Mouse (Mus musculus) lung, postnatal 0 days (tissue): ENCODE measurements around the gene Il7r. TPM values are rescaled to one million over a fixed set of nuclear protein-coding genes. Genes with fewer than 3 reads are reported as not detected.
A peak's percentile ranks its signal among the peaks of the same experiment; 100 is the strongest.

ENCODE experiments used
- ATAC-seq: fragments of 200-750 bp; cut with Nextera tagmentation; 2 replicates; pipeline ENCODE4 v1.8.0; 2017; ENCODE audit warnings: moderate library complexity
- DNase-seq: peaks from one replicate; pipeline ENCODE4 v3.0.0-alpha.2; 2016; ENCODE audit warnings: low spot score
- H3K27ac ChIP-seq: fragments of 300-500 bp; sonication (generic); 2 replicates; pipeline ENCODE4 v1.5.1; 2014; ENCODE audit warnings: antibody characterized with exemption, mild to moderate bottlenecking, low read length, mixed read lengths
- H3K27me3 ChIP-seq: fragments of 300-500 bp; sonication (generic); replicated peaks from 2 replicates; pipeline ENCODE4 v1.6.1; 2014; ENCODE audit warnings: low read length, mixed read lengths; ENCODE audit not compliant: insufficient read depth
- H3K36me3 ChIP-seq: fragments of 300-500 bp; sonication (generic); 2 replicates; pipeline ENCODE4 v1.6.1; 2014; ENCODE audit warnings: low read length, mixed read lengths; ENCODE audit not compliant: insufficient read depth
- H3K4me1 ChIP-seq: fragments of 300-500 bp; sonication (generic); 2 replicates; pipeline ENCODE4 v1.6.1; 2014; ENCODE audit warnings: antibody characterized with exemption, low read depth, low read length, mixed read lengths; ENCODE audit not compliant: insufficient read depth
- H3K4me2 ChIP-seq: fragments of 300-500 bp; sonication (generic); replicated peaks from 2 replicates; pipeline ENCODE4 v1.6.1; 2014; ENCODE audit warnings: low read depth, mild to moderate bottlenecking, low read length, moderate library complexity, mixed read lengths
- H3K4me3 ChIP-seq: fragments of 300-500 bp; sonication (generic); 2 replicates; pipeline ENCODE4 v1.5.1; 2014; ENCODE audit warnings: low read depth, low read length
- H3K9ac ChIP-seq: fragments of 300-500 bp; sonication (generic); replicated peaks from 2 replicates; pipeline ENCODE4 v1.6.1; 2014; ENCODE audit warnings: low read depth, mild to moderate bottlenecking
- H3K9me3 ChIP-seq: fragments of 300-500 bp; sonication (generic); 2 replicates; pipeline ENCODE4 v1.6.1; 2016; ENCODE audit warnings: low read length, mixed read lengths
- EP300 ChIP-seq: IDR thresholded peaks from 2 replicates; pipeline ENCODE4 v1.6.1; 2016; ENCODE audit warnings: antibody characterized with exemption, mild to moderate bottlenecking, control low read depth
- WGBS: fragments of 180-500 bp; shearing (Covaris S2); extraction: QIAGEN DNeasy Blood & Tissue Kit; methylation state at CpG from one replicate; pipeline ENCODE4 v1.1.7; 2014; 5-methylcytosine and 5-hydroxymethylcytosine counted together
- polyA plus RNA-seq: library from polyadenylated mRNA; unstranded; fragments of >200 nt; fragmentation: Nextera tagmentation; extraction: Ambion mirVana; gene quantifications from 2 replicates; pipeline ENCODE4 v1.2.1, GENCODE M21; 2015

Il7r gene
- polyA plus RNA-seq, 1 experiment from 2014 or later, result 0.76 TPM

DNA sequence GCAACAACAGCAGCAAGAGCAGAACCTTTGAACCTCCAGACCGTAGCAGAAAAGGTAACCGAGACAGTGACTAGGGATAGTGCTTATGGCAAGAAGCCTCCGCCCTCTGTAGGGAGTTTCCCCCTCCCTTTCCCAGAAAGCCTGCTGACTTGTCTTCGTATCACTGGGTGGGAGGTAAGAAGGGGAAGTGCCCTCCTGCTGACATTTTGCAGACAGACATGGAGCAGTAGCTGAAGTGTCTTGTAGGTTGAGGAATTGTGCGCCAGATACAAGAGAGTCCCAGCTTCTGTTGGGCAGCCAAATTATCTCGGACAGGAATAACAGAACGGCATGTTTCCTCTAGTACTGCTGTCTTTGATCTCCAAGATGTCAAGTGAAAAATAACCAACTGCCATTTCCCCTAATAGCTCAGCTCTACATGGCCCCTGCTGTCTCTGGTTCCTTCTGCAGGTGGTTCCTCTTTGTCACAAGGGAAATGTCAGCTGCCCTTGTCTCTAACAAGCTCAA lies 66.4 kb downstream of the Il7r start:
- DNase-seq (peak; percentile 10), ATAC-seq (no peak)
- H3K36me3 ChIP-seq, result no peaks in the 10 kb centered on the region
- no peak overlapping the region for H3K4me2 ChIP-seq
- H3K9ac ChIP-seq, result no peak overlapping the region
- no peak for TF ChIP-seq EP300
- no peaks in the 10 kb centered on the region for H3K27me3 ChIP-seq
- 40% methylated on average over 7 of the region's 7 CpGs for WGBS
- no peaks in the 10 kb centered on the region for H3K9me3 ChIP-seq
- H3K4me3 ChIP-seq, result no peak overlapping the region
- no peaks in the 10 kb centered on the region for H3K4me1 ChIP-seq
- H3K27ac ChIP-seq, result no peak overlapping the region

Other genes starting within 250 kb of the Il7r start
- gene Ugt3a2, start 194.6 kb downstream of the Il7r start, polyA plus RNA-seq, result not detected in 2 replicates
- gene Capsl, start 94.1 kb downstream of the Il7r start, polyA plus RNA-seq, result 22.1 and 24.2 TPM in 2 replicates
- gene Spef2, start 218.7 kb upstream of the Il7r start, polyA plus RNA-seq, result 2.4 and 4.8 TPM in 2 replicates